Mouse (Mus musculus): ENCODE measurements around the gene Map7d3. TPM values are rescaled to one million over a fixed set of nuclear protein-coding genes. Genes with fewer than 3 reads are reported as not detected.
A peak's percentile ranks its signal among the peaks of the same experiment; 100 is the strongest.

The Map7d3 gene
- 1.9 and 2.2 TPM in 2 replicates for polyA plus RNA-seq (2015; fragmentation: Nextera tagmentation; extraction: Ambion mirVana)

DNA sequence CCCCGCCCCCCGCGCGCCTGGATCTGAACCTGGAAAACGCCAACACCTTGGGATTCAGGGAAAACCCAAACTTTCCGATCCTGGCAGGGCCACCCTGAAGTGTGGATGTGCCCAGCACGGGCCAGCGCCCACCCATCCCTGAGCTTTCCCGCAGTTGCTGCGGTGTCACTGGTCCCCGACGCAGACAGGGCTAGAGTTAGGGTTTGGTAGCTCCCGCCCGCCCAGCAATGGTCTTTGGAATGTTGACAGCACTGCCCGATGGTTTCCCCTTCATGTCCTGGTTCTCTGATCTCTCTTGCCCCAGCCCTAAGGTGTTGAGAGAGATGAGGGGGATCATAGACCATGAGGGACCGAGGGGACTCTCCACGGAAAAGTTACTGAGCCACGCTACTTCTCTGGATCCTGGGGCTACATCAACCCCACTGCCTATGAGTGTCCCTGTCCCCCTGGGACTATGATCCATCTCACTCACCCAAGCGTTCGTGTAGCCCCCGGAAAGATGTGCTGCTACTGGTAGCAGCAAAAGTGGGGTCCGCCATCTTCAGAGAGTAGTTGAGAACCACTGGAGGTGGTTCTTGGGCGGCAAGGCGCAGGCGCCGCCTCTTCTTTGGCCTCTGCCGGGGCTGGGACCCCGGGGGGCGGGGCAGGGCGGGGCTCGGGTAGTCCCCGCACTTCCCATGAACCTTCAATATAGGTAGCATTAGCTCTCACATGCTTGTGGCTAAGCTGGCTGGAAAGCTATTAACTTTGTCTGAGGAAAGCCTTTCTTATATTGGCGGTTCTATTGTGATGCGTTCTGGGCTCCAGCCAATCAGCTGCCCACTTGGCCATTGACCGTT is at the start of gene Map7d3:
Gene Map7d3 (minus strand): TSS at position 562 of the 839 bp plus-strand sequence.
- 22% methylated on average over 33 of the region's 35 CpGs for WGBS
- ATAC-seq (ENCODE audit: low FRiP score, low TSS enrichment) (peak; percentile 40; the same call in 1 of the 2 replicates), DNase-seq (ENCODE audit: low spot score) (peak; percentile 28)
- H3K36me3 ChIP-seq (ENCODE audit: control insufficient read depth, insufficient read depth, low read length) = no peaks in the 10 kb centered on the region
- no peaks in the 10 kb centered on the region for H3K4me1 ChIP-seq (replicated peaks; ENCODE audit: control insufficient read depth, insufficient read depth)
- H3K27me3 ChIP-seq (ENCODE audit: control insufficient read depth, insufficient read depth, low read length) = no peaks in the 10 kb centered on the region
- H3K9ac ChIP-seq (ENCODE audit: low read length) = peak within 1 kb of the TSS; percentile 35; the same call in 1 of the 2 replicates
- no peak within 1 kb of the TSS for H3K27ac ChIP-seq (replicated peaks)
- H3K4me2 ChIP-seq (replicated peaks; ENCODE audit: low read depth) = peak within 1 kb of the TSS; percentile 65
- no peaks in the 10 kb centered on the region for H3K9me3 ChIP-seq (ENCODE audit: control insufficient read depth, low read length)
- peak within 1 kb of the TSS; percentile 43 for H3K4me3 ChIP-seq (ENCODE audit: low read depth, low read length)
- TF ChIP-seq EP300 (optimal IDR thresholded peaks at IDR 0.05) (no peak), CTCF (IDR thresholded peaks at IDR 0.05; ENCODE audit: low read depth) (no peak)

GRCm38 (mm10) chrX:56869863-56870262 is 47.7 kb upstream of the Map7d3 start, which contains the start of gene Adgrg4:
Adgrg4 (plus strand) TSS chrX:56870163.
- no peaks in the 10 kb centered on the region for H3K9me3 ChIP-seq (ENCODE audit: control insufficient read depth, low read length)
- no peak for TF ChIP-seq EP300 (optimal IDR thresholded peaks at IDR 0.05)
- no peak for TF ChIP-seq CTCF (IDR thresholded peaks at IDR 0.05; ENCODE audit: low read depth)
- ATAC-seq (ENCODE audit: low FRiP score, low TSS enrichment) (no peak), DNase-seq (ENCODE audit: low spot score) (no peak)
- H3K4me3 ChIP-seq (ENCODE audit: low read depth, low read length) = no peak within 1 kb of the TSS
- no peaks in the 10 kb centered on the region for H3K27me3 ChIP-seq (ENCODE audit: control insufficient read depth, insufficient read depth, low read length)
- H3K27ac ChIP-seq (replicated peaks) = no peak within 1 kb of the TSS
- no peak within 1 kb of the TSS for H3K9ac ChIP-seq (ENCODE audit: low read length)
- H3K4me1 ChIP-seq (replicated peaks; ENCODE audit: control insufficient read depth, insufficient read depth) = no peaks in the 10 kb centered on the region
- no peak within 1 kb of the TSS for H3K4me2 ChIP-seq (replicated peaks; ENCODE audit: low read depth)
- no peaks in the 10 kb centered on the region for H3K36me3 ChIP-seq (ENCODE audit: control insufficient read depth, insufficient read depth, low read length)
- WGBS = 76% methylated on average over 2 of the region's 2 CpGs

DNA sequence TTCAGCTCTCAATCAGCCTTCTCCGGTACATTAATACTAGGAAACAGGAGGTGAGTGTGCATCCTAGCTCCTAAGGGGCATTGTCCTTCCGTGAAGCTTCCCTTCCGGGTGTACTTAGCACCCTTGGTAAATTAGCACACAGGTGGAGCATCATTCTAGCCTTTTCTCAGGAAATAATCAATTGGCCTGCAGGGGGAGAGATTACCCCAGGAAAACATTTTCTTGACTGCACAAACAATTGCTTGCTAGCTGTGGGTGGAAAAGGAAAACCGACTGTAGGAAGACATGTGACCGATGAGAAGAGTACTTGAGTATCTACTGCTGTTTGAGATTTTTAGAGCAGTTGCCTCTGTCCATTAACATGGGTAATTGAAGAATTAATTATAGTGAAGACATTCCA is 19.1 kb upstream of the Map7d3 start:
- WGBS = 54% methylated on average over 5 of the region's 5 CpGs
- Histone ChIP-seq H3K9ac (ENCODE audit: low read length) (no peak overlapping the region), H3K4me1 (replicated peaks; ENCODE audit: control insufficient read depth, insufficient read depth) (no peaks in the 10 kb centered on the region), H3K27me3 (ENCODE audit: control insufficient read depth, insufficient read depth, low read length) (no peaks in the 10 kb centered on the region), H3K27ac (replicated peaks) (no peak overlapping the region), H3K4me3 (ENCODE audit: low read depth, low read length) (no peak overlapping the region), H3K36me3 (ENCODE audit: control insufficient read depth, insufficient read depth, low read length) (no peaks in the 10 kb centered on the region), H3K4me2 (replicated peaks; ENCODE audit: low read depth) (no peak overlapping the region), H3K9me3 (ENCODE audit: control insufficient read depth, low read length) (no peaks in the 10 kb centered on the region)
- ATAC-seq (ENCODE audit: low FRiP score, low TSS enrichment) = no peak
- TF ChIP-seq CTCF (IDR thresholded peaks at IDR 0.05; ENCODE audit: low read depth) (peak; percentile 45), EP300 (optimal IDR thresholded peaks at IDR 0.05) (no peak)
- no peak for DNase-seq (ENCODE audit: low spot score)

DNA sequence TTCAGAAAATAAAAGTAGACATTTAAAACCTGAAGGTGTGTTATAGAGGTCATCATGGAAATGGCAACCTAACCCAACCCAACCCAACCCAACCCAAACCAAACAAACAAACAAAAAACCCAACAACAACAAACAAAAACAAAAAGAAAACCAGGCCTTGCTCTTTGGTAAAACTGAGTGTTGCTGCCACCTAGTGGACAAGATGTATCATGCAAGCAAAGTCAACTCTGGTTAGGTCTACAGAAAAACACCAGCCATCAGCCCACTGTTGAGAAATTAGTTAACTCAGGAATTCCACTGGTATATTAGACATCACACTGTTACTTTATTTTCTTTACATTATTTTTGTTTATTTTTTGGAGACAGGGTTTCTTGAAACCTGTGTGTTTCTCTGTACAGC is 17.2 kb upstream of the Map7d3 start:
- Histone ChIP-seq H3K36me3 (ENCODE audit: control insufficient read depth, insufficient read depth, low read length) (no peaks in the 10 kb centered on the region), H3K9me3 (ENCODE audit: control insufficient read depth, low read length) (no peaks in the 10 kb centered on the region), H3K4me3 (ENCODE audit: low read depth, low read length) (no peak overlapping the region), H3K4me2 (replicated peaks; ENCODE audit: low read depth) (no peak overlapping the region), H3K4me1 (replicated peaks; ENCODE audit: control insufficient read depth, insufficient read depth) (no peaks in the 10 kb centered on the region), H3K9ac (ENCODE audit: low read length) (no peak overlapping the region), H3K27me3 (ENCODE audit: control insufficient read depth, insufficient read depth, low read length) (no peaks in the 10 kb centered on the region), H3K27ac (replicated peaks) (no peak overlapping the region)
- TF ChIP-seq CTCF (IDR thresholded peaks at IDR 0.05; ENCODE audit: low read depth) (peak; percentile 77), EP300 (optimal IDR thresholded peaks at IDR 0.05) (no peak)
- ATAC-seq (ENCODE audit: low FRiP score, low TSS enrichment) (no peak), DNase-seq (ENCODE audit: low spot score) (peak; percentile 16)

GRCm38 (mm10) chrX:56835842-56836241 is 13.7 kb upstream of the Map7d3 start:
- no peaks in the 10 kb centered on the region for H3K36me3 ChIP-seq (ENCODE audit: control insufficient read depth, insufficient read depth, low read length)
- WGBS = 85% methylated on average over 6 of the region's 6 CpGs
- H3K4me2 ChIP-seq (replicated peaks; ENCODE audit: low read depth) = no peak overlapping the region
- H3K4me3 ChIP-seq (ENCODE audit: low read depth, low read length) = no peak overlapping the region
- no peak for TF ChIP-seq CTCF (IDR thresholded peaks at IDR 0.05; ENCODE audit: low read depth)
- TF ChIP-seq EP300 (optimal IDR thresholded peaks at IDR 0.05) = no peak
- H3K4me1 ChIP-seq (replicated peaks; ENCODE audit: control insufficient read depth, insufficient read depth) = no peaks in the 10 kb centered on the region
- ATAC-seq (ENCODE audit: low FRiP score, low TSS enrichment) = no peak
- H3K27me3 ChIP-seq (ENCODE audit: control insufficient read depth, insufficient read depth, low read length) = no peaks in the 10 kb centered on the region
- H3K9me3 ChIP-seq (ENCODE audit: control insufficient read depth, low read length) = no peaks in the 10 kb centered on the region
- no peak for DNase-seq (ENCODE audit: low spot score)
- no peak overlapping the region for H3K27ac ChIP-seq (replicated peaks)
- H3K9ac ChIP-seq (ENCODE audit: low read length) = no peak overlapping the region

DNA sequence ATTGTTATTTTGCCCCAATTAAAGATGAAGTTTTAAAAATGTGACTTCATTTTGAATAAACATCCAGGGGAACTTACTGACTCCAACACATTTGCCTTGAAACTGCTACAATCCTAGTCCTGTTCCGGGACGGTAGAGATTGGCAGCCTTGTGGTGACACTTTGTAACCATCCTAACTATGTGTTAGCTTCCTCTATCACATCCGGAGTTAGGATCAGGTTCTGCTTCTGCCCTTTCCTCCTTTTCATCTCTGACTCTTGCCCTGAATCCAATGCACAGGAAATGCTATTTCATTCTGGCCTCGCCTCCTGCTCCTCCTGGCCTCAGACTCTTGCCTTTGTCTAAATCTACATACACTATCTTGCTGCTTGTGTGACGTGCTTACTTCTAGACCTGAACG is 5.4 kb upstream of the Map7d3 start:
- WGBS = 66% methylated on average over 6 of the region's 6 CpGs
- ATAC-seq (ENCODE audit: low FRiP score, low TSS enrichment) (no peak), DNase-seq (ENCODE audit: low spot score) (no peak)
- Histone ChIP-seq H3K4me3 (ENCODE audit: low read depth, low read length) (no peak overlapping the region), H3K9me3 (ENCODE audit: control insufficient read depth, low read length) (no peaks in the 10 kb centered on the region), H3K27ac (replicated peaks) (no peak overlapping the region), H3K4me2 (replicated peaks; ENCODE audit: low read depth) (no peak overlapping the region), H3K36me3 (ENCODE audit: control insufficient read depth, insufficient read depth, low read length) (no peaks in the 10 kb centered on the region), H3K27me3 (ENCODE audit: control insufficient read depth, insufficient read depth, low read length) (no peaks in the 10 kb centered on the region), H3K4me1 (replicated peaks; ENCODE audit: control insufficient read depth, insufficient read depth) (no peaks in the 10 kb centered on the region), H3K9ac (ENCODE audit: low read length) (no peak overlapping the region)
- no peak for TF ChIP-seq EP300 (optimal IDR thresholded peaks at IDR 0.05)
- TF ChIP-seq CTCF (IDR thresholded peaks at IDR 0.05; ENCODE audit: low read depth) = no peak
